Mouse (Mus musculus): ENCODE measurements at regions not wholly inside any gene's neighbourhood (a gene's known extent, or its start where the extent isn't known, plus 50 kb on each side); places are given as distances from the start of the nearest gene placed in this dataset.
A peak's percentile ranks its signal among the peaks of the same experiment; 100 is the strongest.

DNA sequence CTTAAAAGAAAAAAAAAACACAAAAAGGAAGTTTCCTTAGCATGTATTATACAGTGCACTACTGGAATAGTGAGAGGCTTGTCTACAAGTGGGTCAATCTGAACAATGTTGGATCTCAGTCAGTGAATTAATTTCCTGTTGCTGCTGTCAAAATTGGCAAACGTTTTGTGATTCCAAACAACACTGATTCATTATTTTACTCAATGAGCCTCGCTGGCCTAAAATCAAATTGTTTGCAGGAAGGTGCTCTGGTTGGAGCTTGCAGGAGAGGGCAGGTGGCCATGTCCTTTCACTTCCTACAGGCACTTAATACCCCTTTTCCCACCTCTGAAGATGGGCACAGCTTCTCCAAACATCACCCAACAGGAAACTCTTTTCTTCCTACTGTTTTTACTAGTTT is 226.3 kb upstream of the Bche start:
- DNase-seq = peak; percentile 30 to 53

DNA sequence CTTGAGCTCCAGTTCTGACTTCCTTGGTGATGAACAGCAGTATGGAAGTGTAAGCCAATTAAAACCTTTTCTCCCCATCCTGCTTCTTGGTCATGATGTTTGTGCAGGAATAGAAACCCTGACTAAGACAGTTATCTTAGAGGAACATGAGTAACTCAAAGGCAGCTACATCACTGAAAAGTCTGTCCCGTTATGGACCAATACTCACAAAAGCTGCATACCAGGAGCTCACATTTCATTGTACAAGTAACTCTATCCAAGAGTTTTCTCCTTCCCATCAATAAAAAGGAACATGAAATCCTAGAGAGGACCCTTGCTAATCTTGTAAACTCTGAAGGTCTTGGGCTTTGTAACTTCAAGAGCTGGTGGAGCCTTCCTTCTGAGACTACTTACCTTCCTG is 224.0 kb upstream of the Bche start:
- DNase-seq = no peak

Data from cerebellum, postnatal 10 days (tissue).